Mouse (Mus musculus): ENCODE results near the gene Csrp2. TPM values are rescaled to one million over a fixed set of nuclear protein-coding genes. Genes with fewer than 3 reads are reported as not detected.

Gene Csrp2
- polyA plus RNA-seq, 1 experiment from 2014 or later: 224 TPM

GRCm38 (mm10) chr10:110916666-110917344 is 2.8 kb upstream of the Csrp2 start:
- H3K27ac ChIP-seq: no peak overlapping the region
- H3K27me3 ChIP-seq (replicated peaks): no peaks in the 10 kb centered on the region
- H3K4me3 ChIP-seq (replicated peaks): no peak overlapping the region
- H3K36me3 ChIP-seq: no peaks in the 10 kb centered on the region
- peaks cover 12% of the 10 kb centered on the region; the same call in 1 of the 2 replicates for H3K4me1 ChIP-seq
- H3K9ac ChIP-seq: no peak overlapping the region
- no peaks in the 10 kb centered on the region for H3K9me3 ChIP-seq
- ATAC-seq (ENCODE audit: insufficient read depth, low FRiP score, low read depth): no peak
- no peak overlapping the region for H3K4me2 ChIP-seq
- WGBS: 73% methylated on average over 11 of the region's 11 CpGs

GRCm38 (mm10) chr10:110917521-110917920 is 2.1 kb upstream of the Csrp2 start:
- H3K27me3 ChIP-seq (replicated peaks): no peaks in the 10 kb centered on the region
- no peak overlapping the region for H3K27ac ChIP-seq
- ATAC-seq (ENCODE audit: insufficient read depth, low FRiP score, low read depth): no peak
- H3K4me2 ChIP-seq: no peak overlapping the region
- no peak overlapping the region for H3K9ac ChIP-seq
- peaks cover 18% of the 10 kb centered on the region for H3K4me1 ChIP-seq
- H3K9me3 ChIP-seq: no peaks in the 10 kb centered on the region
- 94% methylated on average over 6 of the region's 6 CpGs for WGBS
- H3K36me3 ChIP-seq: no peaks in the 10 kb centered on the region
- no peak overlapping the region for H3K4me3 ChIP-seq (replicated peaks)

GRCm38 (mm10) chr10:110918414-110919391 is 886 bp upstream of the Csrp2 start:
- Histone ChIP-seq H3K27me3 (replicated peaks) (no peaks in the 10 kb centered on the region), H3K9ac (no peak overlapping the region), H3K4me3 (replicated peaks) (peak overlapping the region; percentile 75), H3K27ac (peak overlapping the region; percentile 98), H3K4me2 (peak overlapping the region; percentile 86), H3K4me1 (peaks cover 25% of the 10 kb centered on the region), H3K9me3 (no peaks in the 10 kb centered on the region), H3K36me3 (no peaks in the 10 kb centered on the region)
- WGBS: 16% methylated on average over 26 of the region's 26 CpGs
- ATAC-seq (ENCODE audit: insufficient read depth, low FRiP score, low read depth): no peak

GRCm38 (mm10) chr10:110920368-110920950 is 870 bp downstream of the Csrp2 start:
- Histone ChIP-seq H3K9me3 (no peaks in the 10 kb centered on the region), H3K4me3 (replicated peaks) (peak overlapping the region; percentile 75), H3K27ac (peak overlapping the region; percentile 98), H3K4me2 (peak overlapping the region; percentile 86), H3K9ac (peak overlapping the region; percentile 58), H3K4me1 (peaks cover 26% of the 10 kb centered on the region), H3K36me3 (no peaks in the 10 kb centered on the region), H3K27me3 (replicated peaks) (no peaks in the 10 kb centered on the region)
- 1% methylated on average over 15 of the region's 15 CpGs for WGBS
- ATAC-seq (ENCODE audit: insufficient read depth, low FRiP score, low read depth): peak; percentile 27; the same call in 1 of the 2 replicates

- Histone ChIP-seq H3K9ac (no peak overlapping the region), H3K27me3 (replicated peaks) (no peaks in the 10 kb centered on the region), H3K4me1 (peaks cover 37% of the 10 kb centered on the region), H3K27ac (peak overlapping the region; percentile 48; the same call in 1 of the 2 replicates), H3K36me3 (no peaks in the 10 kb centered on the region), H3K9me3 (no peaks in the 10 kb centered on the region), H3K4me3 (replicated peaks) (peak overlapping the region; percentile 75), H3K4me2 (peak overlapping the region; percentile 86)
- 47% methylated on average over 3 of the region's 3 CpGs for WGBS
- ATAC-seq (ENCODE audit: insufficient read depth, low FRiP score, low read depth): peak; percentile 23; the same call in 1 of the 2 replicates
These were observed 2.3 kb downstream of the Csrp2 start for GRCm38 (mm10) chr10:110921890-110922289.

GRCm38 (mm10) chr10:110922612-110923011 is 3.0 kb downstream of the Csrp2 start:
- WGBS: 61% methylated on average over 9 of the region's 9 CpGs
- Histone ChIP-seq H3K27ac (peak overlapping the region; percentile 19), H3K27me3 (replicated peaks) (no peaks in the 10 kb centered on the region), H3K4me2 (peak overlapping the region; percentile 86; the same call in 1 of the 2 replicates), H3K4me3 (replicated peaks) (0 out of 2 replicates have a peak overlapping the region, but pooled peaks have one; percentile 75), H3K4me1 (peaks cover 44% of the 10 kb centered on the region), H3K9ac (no peak overlapping the region), H3K36me3 (no peaks in the 10 kb centered on the region), H3K9me3 (no peaks in the 10 kb centered on the region)
- no peak for ATAC-seq (ENCODE audit: insufficient read depth, low FRiP score, low read depth)

- Histone ChIP-seq H3K4me3 (replicated peaks) (no peak overlapping the region), H3K9ac (no peak overlapping the region), H3K4me1 (peaks cover 48% of the 10 kb centered on the region), H3K27me3 (replicated peaks) (no peaks in the 10 kb centered on the region), H3K36me3 (no peaks in the 10 kb centered on the region), H3K27ac (peak overlapping the region; percentile 33; the same call in 1 of the 2 replicates), H3K4me2 (peak overlapping the region; percentile 32; the same call in 1 of the 2 replicates), H3K9me3 (no peaks in the 10 kb centered on the region)
- WGBS: 25% methylated on average over 11 of the region's 11 CpGs
- ATAC-seq (ENCODE audit: insufficient read depth, low FRiP score, low read depth): peak; percentile 40; the same call in 1 of the 2 replicates
These were observed 7.9 kb downstream of the Csrp2 start for GRCm38 (mm10) chr10:110927491-110927890.

- H3K9ac ChIP-seq: no peak overlapping the region
- no peaks in the 10 kb centered on the region for H3K9me3 ChIP-seq
- H3K27me3 ChIP-seq (replicated peaks): no peaks in the 10 kb centered on the region
- no peaks in the 10 kb centered on the region for H3K36me3 ChIP-seq
- H3K4me2 ChIP-seq: no peak overlapping the region
- H3K27ac ChIP-seq: no peak overlapping the region
- 48% methylated on average over 4 of the region's 4 CpGs for WGBS
- no peak overlapping the region for H3K4me3 ChIP-seq (replicated peaks)
- H3K4me1 ChIP-seq: peaks cover 41% of the 10 kb centered on the region
- ATAC-seq (ENCODE audit: insufficient read depth, low FRiP score, low read depth): no peak
These were observed 10.2 kb downstream of the Csrp2 start for GRCm38 (mm10) chr10:110929756-110930155.

- Histone ChIP-seq H3K9me3 (no peaks in the 10 kb centered on the region), H3K9ac (no peak overlapping the region), H3K36me3 (no peaks in the 10 kb centered on the region), H3K27me3 (replicated peaks) (no peaks in the 10 kb centered on the region), H3K4me1 (peaks cover 32% of the 10 kb centered on the region), H3K27ac (peak overlapping the region; percentile 44; the same call in 1 of the 2 replicates), H3K4me3 (replicated peaks) (peak overlapping the region; percentile 8; the same call in 1 of the 2 replicates), H3K4me2 (peak overlapping the region; percentile 35)
- ATAC-seq (ENCODE audit: insufficient read depth, low FRiP score, low read depth): no peak
- whole genome bisulfite sequencing: 68% methylated on average over 13 of the region's 13 CpGs
These were observed 11.7 kb downstream of the Csrp2 start for GRCm38 (mm10) chr10:110931161-110931912.

GRCm38 (mm10) chr10:110931913-110932560 is 12.4 kb downstream of the Csrp2 start:
- peaks cover 27% of the 10 kb centered on the region for H3K4me1 ChIP-seq
- no peaks in the 10 kb centered on the region for H3K36me3 ChIP-seq
- peak overlapping the region; percentile 44; the same call in 1 of the 2 replicates for H3K27ac ChIP-seq
- H3K9ac ChIP-seq: no peak overlapping the region
- ATAC-seq (ENCODE audit: insufficient read depth, low FRiP score, low read depth): no peak
- no peaks in the 10 kb centered on the region for H3K27me3 ChIP-seq (replicated peaks)
- peak overlapping the region; percentile 8; the same call in 1 of the 2 replicates for H3K4me3 ChIP-seq (replicated peaks)
- 57% methylated on average over 20 of the region's 20 CpGs for WGBS
- H3K4me2 ChIP-seq: peak overlapping the region; percentile 35
- H3K9me3 ChIP-seq: no peaks in the 10 kb centered on the region

All from stomach, embryonic 15.5 days (tissue).